Mouse (Mus musculus): ENCODE measurements around the gene Pde4b. TPM values are rescaled to one million over a fixed set of nuclear protein-coding genes. Genes with fewer than 3 reads are reported as not detected.

Pde4b gene
- polyA plus RNA-seq, 1 experiment: 3.9 TPM

DNA sequence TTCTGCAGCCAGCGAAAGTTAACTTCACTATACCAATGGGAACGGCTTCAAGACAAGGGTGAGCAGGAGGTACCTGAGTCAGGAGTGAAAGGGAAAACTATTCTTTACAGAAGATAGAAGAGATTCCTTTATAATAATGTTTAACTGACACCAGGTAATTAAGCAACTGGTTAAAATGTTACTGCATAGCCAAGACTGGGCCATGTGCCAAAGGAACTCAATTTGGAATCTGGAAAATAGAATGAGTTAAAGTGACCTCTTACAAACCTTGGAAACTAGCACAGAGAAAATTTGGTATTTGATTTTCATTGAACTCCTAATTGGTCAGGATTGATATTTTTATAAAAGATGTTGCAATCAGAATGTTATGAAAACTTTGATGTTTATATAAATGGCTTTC lies 228.7 kb downstream of the Pde4b start:
- TF ChIP-seq CTCF (IDR thresholded peaks at IDR 0.05; ENCODE audit: control insufficient read depth, insufficient read depth, low read length) (no peak), POLR2A (IDR thresholded peaks at IDR 0.05; ENCODE audit: borderline replicate concordance, control insufficient read depth, low read depth, low read length) (no peak)
- Histone ChIP-seq H3K4me3 (replicated peaks; ENCODE audit: control insufficient read depth, low read depth, low read length) (no peak overlapping the region), H3K4me1 (ENCODE audit: control insufficient read depth, insufficient read depth, low read length) (no peaks in the 10 kb centered on the region), H3K27ac (ENCODE audit: control insufficient read depth, insufficient read depth, low read depth, low read length, poor library complexity) (no peak overlapping the region)
- WGBS: 79% methylated on average over 2 of the region's 2 CpGs

DNA sequence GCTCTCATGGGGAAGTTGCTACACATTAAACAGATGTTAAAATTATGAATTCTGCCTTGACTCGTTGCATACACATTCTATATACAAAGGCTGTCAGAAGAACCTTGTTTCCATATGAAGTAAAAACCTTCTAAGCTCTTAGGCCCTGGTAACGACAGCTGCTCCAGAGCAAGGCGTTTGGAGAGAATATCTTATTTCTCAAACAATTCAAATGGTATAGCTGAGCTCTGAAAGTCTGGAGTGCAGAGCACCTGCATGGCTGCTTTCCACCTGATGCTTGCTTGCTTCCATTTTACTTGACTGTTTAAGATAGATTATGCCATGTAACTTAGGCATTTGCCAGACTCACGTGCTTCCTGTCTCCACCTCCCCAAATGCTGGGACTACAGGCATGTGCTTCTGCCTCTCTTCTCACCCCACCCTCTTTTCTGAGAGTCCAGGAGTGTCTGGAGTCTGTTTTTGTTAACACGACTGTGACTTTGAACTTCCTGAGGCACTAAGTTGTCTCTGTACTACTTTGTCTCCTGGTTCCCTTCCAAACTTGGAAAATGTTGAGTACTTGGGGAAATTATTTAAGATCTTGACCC lies 229.4 kb downstream of the Pde4b start:
- H3K4me3 ChIP-seq (replicated peaks; ENCODE audit: control insufficient read depth, low read depth, low read length): no peak overlapping the region
- WGBS: 68% methylated on average over 5 of the region's 5 CpGs
- TF ChIP-seq CTCF (IDR thresholded peaks at IDR 0.05; ENCODE audit: control insufficient read depth, insufficient read depth, low read length): no peak
- TF ChIP-seq POLR2A (IDR thresholded peaks at IDR 0.05; ENCODE audit: borderline replicate concordance, control insufficient read depth, low read depth, low read length): no peak
- no peak overlapping the region for H3K27ac ChIP-seq (ENCODE audit: control insufficient read depth, insufficient read depth, low read depth, low read length, poor library complexity)
- no peaks in the 10 kb centered on the region for H3K4me1 ChIP-seq (ENCODE audit: control insufficient read depth, insufficient read depth, low read length)

DNA sequence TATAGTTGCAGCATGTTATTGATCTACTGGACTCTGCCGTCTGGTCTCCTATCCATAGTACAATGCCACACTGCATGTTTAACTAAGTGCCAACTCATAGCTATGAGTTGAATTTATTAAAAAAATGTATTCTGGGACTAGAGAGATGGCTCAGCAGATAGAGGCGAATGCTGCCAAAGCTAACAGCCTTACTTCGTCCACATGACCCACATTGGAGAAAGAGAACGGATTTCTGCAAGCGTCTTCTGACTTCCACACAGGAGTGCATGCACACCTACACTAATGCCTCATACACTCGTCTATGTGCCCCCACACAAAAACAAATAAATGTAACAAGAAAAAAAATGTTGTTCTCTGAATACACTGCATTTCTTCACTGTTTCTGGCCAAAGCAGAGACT lies 231.3 kb downstream of the Pde4b start:
- no peak overlapping the region for H3K27ac ChIP-seq (ENCODE audit: control insufficient read depth, insufficient read depth, low read depth, low read length, poor library complexity)
- H3K4me1 ChIP-seq (ENCODE audit: control insufficient read depth, insufficient read depth, low read length): no peaks in the 10 kb centered on the region
- TF ChIP-seq POLR2A (IDR thresholded peaks at IDR 0.05; ENCODE audit: borderline replicate concordance, control insufficient read depth, low read depth, low read length) (no peak), CTCF (IDR thresholded peaks at IDR 0.05; ENCODE audit: control insufficient read depth, insufficient read depth, low read length) (no peak)
- H3K4me3 ChIP-seq (replicated peaks; ENCODE audit: control insufficient read depth, low read depth, low read length): no peak overlapping the region
- 84% methylated on average over 6 of the region's 6 CpGs for WGBS

DNA sequence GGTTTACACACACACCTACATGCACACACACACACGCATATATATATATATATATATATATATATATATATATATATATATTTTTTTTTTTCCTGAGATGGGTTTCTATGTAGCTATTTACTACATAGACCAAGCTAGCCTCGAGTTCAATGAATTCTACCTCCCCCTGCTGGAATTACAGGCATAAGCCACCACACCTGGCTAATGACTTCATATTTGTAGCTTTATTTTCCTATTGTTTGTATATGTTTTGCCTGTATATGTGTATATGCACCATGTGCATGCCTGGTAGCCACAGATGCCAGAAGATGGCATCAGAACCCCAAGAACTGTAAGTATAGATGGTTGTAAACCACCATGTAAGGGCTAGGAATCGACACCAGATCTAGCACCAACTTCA lies 234.0 kb downstream of the Pde4b start:
- H3K4me3 ChIP-seq (replicated peaks; ENCODE audit: control insufficient read depth, low read depth, low read length): no peak overlapping the region
- 53% methylated on average over 3 of the region's 3 CpGs for WGBS
- no peaks in the 10 kb centered on the region; the same call in 1 of the 2 replicates for H3K4me1 ChIP-seq (ENCODE audit: control insufficient read depth, insufficient read depth, low read length)
- no peak for TF ChIP-seq CTCF (IDR thresholded peaks at IDR 0.05; ENCODE audit: control insufficient read depth, insufficient read depth, low read length)
- H3K27ac ChIP-seq (ENCODE audit: control insufficient read depth, insufficient read depth, low read depth, low read length, poor library complexity): no peak overlapping the region

DNA sequence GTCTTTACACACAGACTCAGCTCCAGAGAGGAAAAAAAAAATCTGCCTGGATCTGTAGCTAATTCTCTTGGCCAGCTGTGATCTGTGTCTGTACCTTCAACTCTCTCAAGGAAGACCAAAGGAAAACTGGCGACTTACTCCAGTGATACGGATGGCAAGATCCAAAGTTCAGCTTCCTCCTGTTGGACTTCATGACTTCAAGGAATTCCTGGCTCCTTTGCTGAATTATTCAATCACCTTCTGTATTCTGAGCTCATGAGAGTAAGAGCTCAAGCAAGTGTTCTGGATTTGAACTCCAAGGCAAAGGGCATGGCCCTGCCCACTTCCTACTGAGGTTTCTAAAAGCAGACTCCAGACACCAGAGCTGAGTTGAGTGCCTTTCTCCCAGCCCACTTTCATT lies 245.0 kb downstream of the Pde4b start:
- Histone ChIP-seq H3K4me3 (replicated peaks; ENCODE audit: control insufficient read depth, low read depth, low read length) (no peak overlapping the region), H3K27ac (ENCODE audit: control insufficient read depth, insufficient read depth, low read depth, low read length, poor library complexity) (no peak overlapping the region), H3K4me1 (ENCODE audit: control insufficient read depth, insufficient read depth, low read length) (no peaks in the 10 kb centered on the region)
- 84% methylated on average over 2 of the region's 2 CpGs for WGBS
- no peak for TF ChIP-seq CTCF (IDR thresholded peaks at IDR 0.05; ENCODE audit: control insufficient read depth, insufficient read depth, low read length)
- TF ChIP-seq POLR2A (IDR thresholded peaks at IDR 0.05; ENCODE audit: borderline replicate concordance, control insufficient read depth, low read depth, low read length): no peak

DNA sequence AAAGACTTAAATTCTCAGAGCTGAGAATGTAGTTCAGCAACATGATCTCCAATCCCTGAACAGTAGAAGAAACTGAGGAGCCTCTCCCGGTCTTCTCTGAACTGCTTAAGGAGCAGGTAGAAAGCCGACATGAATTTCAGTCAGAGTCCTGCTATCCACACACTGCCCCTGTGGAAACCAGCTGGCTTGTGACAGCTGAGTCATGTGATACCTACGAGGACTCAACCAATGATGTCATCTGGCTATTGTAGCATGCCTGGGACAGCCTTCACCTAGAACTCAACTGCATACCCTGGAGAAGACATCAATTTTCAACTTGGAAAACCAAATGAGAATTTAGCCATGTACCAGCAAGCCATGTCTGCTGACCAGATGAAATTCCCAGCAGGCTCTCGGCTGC lies 245.5 kb downstream of the Pde4b start:
- Histone ChIP-seq H3K27ac (ENCODE audit: control insufficient read depth, insufficient read depth, low read depth, low read length, poor library complexity) (no peak overlapping the region), H3K4me3 (replicated peaks; ENCODE audit: control insufficient read depth, low read depth, low read length) (no peak overlapping the region), H3K4me1 (ENCODE audit: control insufficient read depth, insufficient read depth, low read length) (no peaks in the 10 kb centered on the region)
- WGBS: 70% methylated on average over 4 of the region's 4 CpGs
- TF ChIP-seq POLR2A (IDR thresholded peaks at IDR 0.05; ENCODE audit: borderline replicate concordance, control insufficient read depth, low read depth, low read length) (no peak), CTCF (IDR thresholded peaks at IDR 0.05; ENCODE audit: control insufficient read depth, insufficient read depth, low read length) (no peak)

DNA sequence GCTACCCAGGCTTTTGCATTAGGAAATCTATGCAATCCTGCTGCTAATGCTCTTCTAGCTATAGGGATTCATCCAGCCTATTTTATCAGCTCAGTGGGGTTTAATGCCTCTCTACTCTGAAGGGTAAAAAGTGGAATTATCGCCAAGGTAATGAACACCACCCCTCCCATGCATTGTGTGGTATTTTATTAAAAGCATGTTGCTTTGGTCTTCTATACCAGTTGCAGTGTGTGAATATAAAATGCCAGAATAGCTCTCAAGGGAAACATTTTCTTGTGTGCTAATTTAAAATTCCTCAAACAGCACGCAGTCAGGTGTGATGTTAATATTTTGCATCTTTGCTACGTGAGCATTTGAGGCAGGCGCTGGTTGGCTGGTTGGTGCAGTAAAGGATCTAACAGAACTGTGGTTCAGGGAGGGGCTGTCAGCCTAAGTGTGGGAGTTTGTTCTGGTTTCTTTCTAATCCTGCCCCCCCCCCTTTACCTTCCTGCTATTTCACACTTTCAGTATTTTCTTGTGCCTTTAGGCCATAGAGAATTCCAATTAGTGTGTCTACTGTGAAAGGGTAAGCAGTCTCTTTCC lies 259.7 kb downstream of the Pde4b start:
- Histone ChIP-seq H3K4me1 (ENCODE audit: control insufficient read depth, insufficient read depth, low read length) (no peaks in the 10 kb centered on the region), H3K4me3 (replicated peaks; ENCODE audit: control insufficient read depth, low read depth, low read length) (no peak overlapping the region), H3K27ac (ENCODE audit: control insufficient read depth, insufficient read depth, low read depth, low read length, poor library complexity) (no peak overlapping the region)
- 84% methylated on average over 4 of the region's 4 CpGs for WGBS
- TF ChIP-seq CTCF (IDR thresholded peaks at IDR 0.05; ENCODE audit: control insufficient read depth, insufficient read depth, low read length) (no peak), POLR2A (IDR thresholded peaks at IDR 0.05; ENCODE audit: borderline replicate concordance, control insufficient read depth, low read depth, low read length) (no peak)

DNA sequence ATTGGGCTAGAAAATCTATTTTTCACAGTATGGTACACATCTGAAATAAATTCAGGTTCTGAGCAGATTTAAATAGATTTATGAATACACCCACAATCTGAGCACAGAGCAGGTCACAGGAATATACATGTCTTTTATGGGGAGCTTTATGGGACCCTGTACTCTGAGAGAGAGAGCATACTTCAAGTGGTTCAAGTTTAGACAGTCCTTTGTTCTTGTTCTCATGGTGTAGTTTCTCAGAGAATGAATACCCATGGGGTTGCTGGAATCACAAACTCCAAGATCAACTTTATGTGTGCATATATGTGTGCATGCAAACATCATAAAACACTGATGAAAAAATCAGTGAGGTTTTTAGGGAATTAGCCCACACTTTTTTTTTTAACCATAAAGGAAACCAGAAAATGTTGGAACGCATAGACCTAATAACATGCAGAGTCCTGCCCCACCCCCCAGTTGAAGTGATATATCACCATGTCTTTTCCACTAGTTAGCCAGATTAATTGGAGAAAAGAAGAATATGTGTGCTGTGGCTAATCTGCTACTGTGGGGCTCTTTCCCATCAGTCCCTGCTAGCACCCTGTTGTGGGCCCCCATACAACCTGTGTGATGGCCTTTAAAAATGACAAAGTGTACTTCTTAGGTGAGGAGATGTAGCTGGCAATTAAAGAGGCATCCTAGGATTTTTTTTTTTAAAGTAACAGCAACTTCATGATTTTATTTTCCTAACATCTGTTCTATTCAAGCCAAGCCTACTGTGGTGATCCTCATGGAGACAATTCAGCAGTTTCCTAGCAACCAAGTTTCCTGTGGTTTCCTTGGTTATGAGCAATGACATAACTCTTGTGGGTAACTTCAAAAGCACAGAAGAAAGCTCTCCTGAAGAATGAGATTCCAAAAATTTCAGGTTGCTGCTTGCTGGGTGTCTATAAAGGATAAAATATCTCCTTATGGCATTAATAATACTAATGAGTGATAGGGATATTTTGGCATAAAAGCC lies 264.4 kb downstream of the Pde4b start:
- WGBS: 67% methylated on average over 1 of the region's 1 CpGs
- Histone ChIP-seq H3K27ac (ENCODE audit: control insufficient read depth, insufficient read depth, low read depth, low read length, poor library complexity) (no peak overlapping the region), H3K4me1 (ENCODE audit: control insufficient read depth, insufficient read depth, low read length) (no peaks in the 10 kb centered on the region), H3K4me3 (replicated peaks; ENCODE audit: control insufficient read depth, low read depth, low read length) (no peak overlapping the region)
- TF ChIP-seq POLR2A (IDR thresholded peaks at IDR 0.05; ENCODE audit: borderline replicate concordance, control insufficient read depth, low read depth, low read length) (no peak), CTCF (IDR thresholded peaks at IDR 0.05; ENCODE audit: control insufficient read depth, insufficient read depth, low read length) (no peak)
